Mouse (Mus musculus): ENCODE measurements around the gene Uqcc3. TPM values are rescaled to one million over a fixed set of nuclear protein-coding genes. Genes with fewer than 3 reads are reported as not detected.

Uqcc3 gene
- polyA plus RNA-seq, 1 experiment from 2014 or later = 66.0 TPM

Small RNA genes lying within 50 kb of the gene (microRNA-seq; reads per million reads assigned to microRNA genes)
- gene Mir5136 = not detected

Other genes with a start within 250 kb of the Uqcc3 start
- 0.63 and 0.69 TPM in 2 replicates for gene Chrm1, start 217.1 kb downstream of the Uqcc3 start, polyA plus RNA-seq (2016; fragmentation: Nextera tagmentation; extraction: Ambion mirVana)
- gene Slc3a2, start 157.6 kb downstream of the Uqcc3 start, polyA plus RNA-seq (2016; fragmentation: Nextera tagmentation; extraction: Ambion mirVana) = 119 and 122 TPM in 2 replicates
- 88.5 and 98.3 TPM in 2 replicates for gene Wdr74, start 145.1 kb downstream of the Uqcc3 start, polyA plus RNA-seq (2016; fragmentation: Nextera tagmentation; extraction: Ambion mirVana)
- 2.6 and 2.7 TPM in 2 replicates for gene 1700092M07Rik, start 140.2 kb downstream of the Uqcc3 start, polyA plus RNA-seq (2016; fragmentation: Nextera tagmentation; extraction: Ambion mirVana)
- 165 and 172 TPM in 2 replicates for gene Stx5a, start 139.5 kb downstream of the Uqcc3 start, polyA plus RNA-seq (2016; fragmentation: Nextera tagmentation; extraction: Ambion mirVana)
- 218 and 221 TPM in 2 replicates for gene Nxf1, start 123.8 kb downstream of the Uqcc3 start, polyA plus RNA-seq (2016; fragmentation: Nextera tagmentation; extraction: Ambion mirVana)
- gene Tmem223, start 109.9 kb downstream of the Uqcc3 start, polyA plus RNA-seq (2016; fragmentation: Nextera tagmentation; extraction: Ambion mirVana) = 202 and 221 TPM in 2 replicates
- 48.4 and 54.1 TPM in 2 replicates for gene Tmem179b, start 106.5 kb downstream of the Uqcc3 start, polyA plus RNA-seq (2016; fragmentation: Nextera tagmentation; extraction: Ambion mirVana)
- 39.9 and 40.4 TPM in 2 replicates for gene Taf6l, start 94.5 kb downstream of the Uqcc3 start, polyA plus RNA-seq (2016; fragmentation: Nextera tagmentation; extraction: Ambion mirVana)
- gene Polr2g, start 82.3 kb downstream of the Uqcc3 start, polyA plus RNA-seq (2016; fragmentation: Nextera tagmentation; extraction: Ambion mirVana) = 166 and 170 TPM in 2 replicates
- 6.5 and 7.2 TPM in 2 replicates for gene Zbtb3, start 78.4 kb downstream of the Uqcc3 start, polyA plus RNA-seq (2016; fragmentation: Nextera tagmentation; extraction: Ambion mirVana)
- gene Ttc9c, start 61.6 kb downstream of the Uqcc3 start, polyA plus RNA-seq (2016; fragmentation: Nextera tagmentation; extraction: Ambion mirVana) = 71.3 and 71.7 TPM in 2 replicates
- 6.2 TPM in 2 replicates for gene Hnrnpul2, start 60.9 kb downstream of the Uqcc3 start, polyA plus RNA-seq (2016; fragmentation: Nextera tagmentation; extraction: Ambion mirVana)
- not detected in 2 replicates for gene AC129217.1, start 51.1 kb downstream of the Uqcc3 start, polyA plus RNA-seq (2016; fragmentation: Nextera tagmentation; extraction: Ambion mirVana)
- 43.0 and 47.5 TPM in 2 replicates for gene Bscl2, start 43.5 kb downstream of the Uqcc3 start, polyA plus RNA-seq (2016; fragmentation: Nextera tagmentation; extraction: Ambion mirVana)
- gene Gng3, start 41.7 kb downstream of the Uqcc3 start, polyA plus RNA-seq (2016; fragmentation: Nextera tagmentation; extraction: Ambion mirVana) = 30.5 and 38.9 TPM in 2 replicates
- 0.18 and 0.77 TPM in 2 replicates for gene Lrrn4cl, start 30.2 kb downstream of the Uqcc3 start, polyA plus RNA-seq (2016; fragmentation: Nextera tagmentation; extraction: Ambion mirVana)
- 179 and 189 TPM in 2 replicates for gene Ubxn1, start 9.4 kb downstream of the Uqcc3 start, polyA plus RNA-seq (2016; fragmentation: Nextera tagmentation; extraction: Ambion mirVana)
- gene Lbhd1, start 2.8 kb upstream of the Uqcc3 start, polyA plus RNA-seq (2016; fragmentation: Nextera tagmentation; extraction: Ambion mirVana) = 82.3 and 88.4 TPM in 2 replicates
- gene Gm49403, start 3.0 kb upstream of the Uqcc3 start, polyA plus RNA-seq (2016; fragmentation: Nextera tagmentation; extraction: Ambion mirVana) = not detected in 2 replicates
- 98.0 and 107 TPM in 2 replicates for gene 1810009A15Rik, start 7.9 kb upstream of the Uqcc3 start, polyA plus RNA-seq (2016; fragmentation: Nextera tagmentation; extraction: Ambion mirVana)
- gene Gm49416, start 8.0 kb upstream of the Uqcc3 start, polyA plus RNA-seq (2016; fragmentation: Nextera tagmentation; extraction: Ambion mirVana) = not detected in 2 replicates
- 50.4 and 51.5 TPM in 2 replicates for gene Ints5, start 12.1 kb upstream of the Uqcc3 start, polyA plus RNA-seq (2016; fragmentation: Nextera tagmentation; extraction: Ambion mirVana)
- gene Ganab, start 17.1 kb upstream of the Uqcc3 start, polyA plus RNA-seq (2016; fragmentation: Nextera tagmentation; extraction: Ambion mirVana) = 112 and 119 TPM in 2 replicates
- gene B3gat3, start 39.5 kb upstream of the Uqcc3 start, polyA plus RNA-seq (2016; fragmentation: Nextera tagmentation; extraction: Ambion mirVana) = 54.6 and 58.5 TPM in 2 replicates
- 2.7 and 3.0 TPM in 2 replicates for gene Rom1, start 48.4 kb upstream of the Uqcc3 start, polyA plus RNA-seq (2016; fragmentation: Nextera tagmentation; extraction: Ambion mirVana)
- 29.0 and 29.7 TPM in 2 replicates for gene Eml3, start 48.6 kb upstream of the Uqcc3 start, polyA plus RNA-seq (2016; fragmentation: Nextera tagmentation; extraction: Ambion mirVana)
- 202 and 211 TPM in 2 replicates for gene Mta2, start 61.0 kb upstream of the Uqcc3 start, polyA plus RNA-seq (2016; fragmentation: Nextera tagmentation; extraction: Ambion mirVana)
- gene Tut1, start 72.9 kb upstream of the Uqcc3 start, polyA plus RNA-seq (2016; fragmentation: Nextera tagmentation; extraction: Ambion mirVana) = 35.6 and 38.1 TPM in 2 replicates
- 471 and 477 TPM in 2 replicates for gene Eef1g, start 86.1 kb upstream of the Uqcc3 start, polyA plus RNA-seq (2016; fragmentation: Nextera tagmentation; extraction: Ambion mirVana)
- 24.4 and 27.7 TPM in 2 replicates for gene Ahnak, start 108.4 kb upstream of the Uqcc3 start, polyA plus RNA-seq (2016; fragmentation: Nextera tagmentation; extraction: Ambion mirVana)
- not detected in 2 replicates for gene Scgb1a1, start 207.0 kb upstream of the Uqcc3 start, polyA plus RNA-seq (2016; fragmentation: Nextera tagmentation; extraction: Ambion mirVana)

Measured in embryonic facial prominence, embryonic 12.5 days (tissue).